Mouse (Mus musculus) left cerebral cortex, postnatal 36 days (tissue): ENCODE measurements around the gene Nhej1. TPM values are rescaled to one million over a fixed set of nuclear protein-coding genes. Genes with fewer than 3 reads are reported as not detected.
A peak's percentile ranks its signal among the peaks of the same experiment; 100 is the strongest.

Experiments
- DNase-seq, 2 experiments: peaks; one replicate each; pipeline ENCODE4 v3.0.0; 2021 to 2022; ENCODE audit warnings: low spot score in 2 of 2, mixed read lengths in 1 of 2
- intact Hi-C: fragments of 180-260 bp; cut with DNase I; formaldehyde crosslinking; loops from one replicate; pipeline ENCODE4 v1.15.1; 2025
- total RNA-seq, 2 experiments: library from RNA; stranded (reverse); gene quantifications; 2 replicates each; pipeline ENCODE4 v1.2.3; 2021

Gene Nhej1
- total RNA-seq, 2 experiments from 2014 or later = 1.7 to 3.4 TPM

- DNase-seq = no peak
These were observed 123.8 kb downstream of the Nhej1 start for GRCm38 (mm10) chr1:75001183-75001582.

GRCm38 (mm10) chr1:75000496-75000895 lies 124.5 kb downstream of the Nhej1 start:
- DNase-seq = no peak
- intact Hi-C loops = loop anchor here (5.0 kb wide), 1 partner anchor 38 kb away; no protein-coding TSS in a partner anchor

More at GRCm38 (mm10) chr1:75001183-75001582, 123.8 kb downstream of the Nhej1 start:
- intact Hi-C loops = loop anchor here (5.0 kb wide), 1 partner anchor 39 kb away; no protein-coding TSS in a partner anchor

- intact Hi-C loops = no loop called here
- DNase-seq = no peak
These were observed 125.8 kb downstream of the Nhej1 start for GRCm38 (mm10) chr1:74999173-74999572.

- intact Hi-C loops = no loop called here
- DNase-seq = no peak
These were observed 127.8 kb downstream of the Nhej1 start for GRCm38 (mm10) chr1:74997231-74997630.

GRCm38 (mm10) chr1:74977001-74977400 lies 148.0 kb downstream of the Nhej1 start:
- intact Hi-C loops = no loop called here
- DNase-seq = no peak

- intact Hi-C loops = no loop called here
- DNase-seq = no peak
These were observed 149.1 kb downstream of the Nhej1 start for GRCm38 (mm10) chr1:74975936-74976335.

GRCm38 (mm10) chr1:74973590-74973989 lies 151.4 kb downstream of the Nhej1 start:
- no peak for DNase-seq
- intact Hi-C loops = no loop called here

GRCm38 (mm10) chr1:74971353-74972050 lies 153.5 kb downstream of the Nhej1 start:
- intact Hi-C loops = no loop called here
- no peak for DNase-seq

GRCm38 (mm10) chr1:74967962-74968580 lies 156.9 kb downstream of the Nhej1 start:
- intact Hi-C loops = no loop called here
- no peak for DNase-seq

- DNase-seq = peak; percentile 39 to 53
- intact Hi-C loops = loop anchor here (5.0 kb wide), 2 partner anchors 38 to 53 kb away; no protein-coding TSS in a partner anchor
These were observed 160.3 kb downstream of the Nhej1 start for GRCm38 (mm10) chr1:74964494-74965215.

GRCm38 (mm10) chr1:74962853-74963227 lies 162.2 kb downstream of the Nhej1 start:
- intact Hi-C loops = loop anchor here (5.0 kb wide), 2 partner anchors 39 to 54 kb away; no protein-coding TSS in a partner anchor
- no peak for DNase-seq

- DNase-seq = no peak
- intact Hi-C loops = loop anchor here (5.0 kb wide), 2 partner anchors 40 to 55 kb away; no protein-coding TSS in a partner anchor
These were observed 162.7 kb downstream of the Nhej1 start for GRCm38 (mm10) chr1:74962126-74962852.

- intact Hi-C loops = loop anchor here (5.0 kb wide), 2 partner anchors 41 to 56 kb away; no protein-coding TSS in a partner anchor
- DNase-seq = no peak
These were observed 163.3 kb downstream of the Nhej1 start for GRCm38 (mm10) chr1:74961722-74962121.

GRCm38 (mm10) chr1:74960059-74960458 lies 164.9 kb downstream of the Nhej1 start:
- DNase-seq = no peak
- intact Hi-C loops = loop anchor here (5.0 kb wide), 2 partner anchors 42 to 57 kb away; no protein-coding TSS in a partner anchor

GRCm38 (mm10) chr1:74951556-74952210 lies 173.3 kb downstream of the Nhej1 start, which contains the start of gene Ihh:
TSS of gene Ihh (minus strand) at chr1:74951672.
- intact Hi-C loops = no loop called here

GRCm38 (mm10) chr1:74950576-74951490 lies 174.2 kb downstream of the Nhej1 start:
- intact Hi-C loops = no loop called here
- peak in 1 of 2 experiments; percentile 9 for DNase-seq

More at GRCm38 (mm10) chr1:74951556-74952210, 173.3 kb downstream of the Nhej1 start, which contains the start of gene Ihh:
- DNase-seq = no peak

GRCm38 (mm10) chr1:74950066-74950465 lies 174.9 kb downstream of the Nhej1 start:
- no peak for DNase-seq
- intact Hi-C loops = no loop called here

- no peak for DNase-seq
- intact Hi-C loops = loop anchor here (2.0 kb wide), 1 partner anchor 67 kb away; no protein-coding TSS in a partner anchor
These were observed 175.3 kb downstream of the Nhej1 start for GRCm38 (mm10) chr1:74949666-74950050.
